ENCODE assay signal across 11 mouse cellular contexts in the genomic region with DNA sequence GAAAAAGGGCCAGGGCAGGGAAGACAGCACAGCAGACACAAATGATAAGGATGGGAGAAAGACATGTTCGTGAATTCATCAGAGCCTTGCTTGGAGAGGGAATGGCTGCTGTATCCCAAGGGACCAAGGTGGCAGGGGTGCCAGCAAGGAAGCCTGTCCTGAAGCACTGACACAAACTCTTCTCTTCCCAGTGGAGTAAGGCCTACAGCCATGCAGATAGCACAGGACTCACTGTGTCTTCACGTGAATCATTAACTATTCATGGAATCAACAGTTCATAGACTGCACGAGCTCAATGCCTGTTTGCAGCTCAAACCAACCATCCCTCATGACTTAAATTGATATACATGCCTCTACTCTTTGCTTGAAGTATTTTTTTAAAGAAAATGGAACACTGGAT.
"Had no signal": no experiment of that assay in that cellular context is flagged by ENCODE, and none has a peak within 500 bp of the region (broad histone marks: within the 10 kb centered on the region; RNA-seq: fewer than 3 reads in every experiment).

No protein-coding gene starts in this region.

- H3K9ac ChIP-seq: kidney, embryonic 15.5 days; liver, embryonic 12.5 days; liver, embryonic 15.5 days; lung, embryonic 14.5 days; midbrain, embryonic 13.5 days had no signal

- H3K4me3 ChIP-seq: kidney, embryonic 15.5 days; liver, embryonic 12.5 days; liver, embryonic 15.5 days; midbrain, embryonic 13.5 days had no signal

- H3K27ac ChIP-seq: kidney, embryonic 15.5 days; liver, embryonic 12.5 days; liver, embryonic 15.5 days; macrophage; midbrain, embryonic 13.5 days had no signal

- H3K4me2 ChIP-seq: kidney, embryonic 15.5 days; liver, embryonic 12.5 days; liver, embryonic 15.5 days; lung, embryonic 14.5 days; midbrain, embryonic 13.5 days had no signal

- H3K27me3 ChIP-seq: kidney, embryonic 15.5 days; liver, embryonic 15.5 days; midbrain, embryonic 13.5 days had no signal

- H3K9me3 ChIP-seq: kidney, embryonic 15.5 days; liver, embryonic 12.5 days; liver, embryonic 15.5 days; midbrain, embryonic 13.5 days had no signal

- DNase-seq: kidney, postnatal 25 days; lung, embryonic 14.5 days; thymus, adult 18-20 months; thymus, postnatal 36 days had no signal

- ATAC-seq: intestine, postnatal 0 days; liver, embryonic 12.5 days; lung, postnatal 0 days; midbrain, embryonic 13.5 days had no signal

- H3K4me1 ChIP-seq: kidney, embryonic 15.5 days had no signal

- H3K36me3 ChIP-seq: kidney, embryonic 15.5 days; liver, embryonic 12.5 days; liver, embryonic 15.5 days; midbrain, embryonic 13.5 days had no signal
